Mouse (Mus musculus) intestine, embryonic 14.5 days (tissue): ENCODE results near the gene Amfr. TPM values are rescaled to one million over a fixed set of nuclear protein-coding genes. Genes with fewer than 3 reads are reported as not detected.
A peak's percentile ranks its signal among the peaks of the same experiment; 100 is the strongest.

Experiments used
- ATAC-seq: fragments of 200-750 bp; cut with Nextera tagmentation; replicated peaks from 2 replicates; pipeline ENCODE4 v1.8.0; 2017; ENCODE audit warnings: low read depth, moderate number of reproducible peaks, moderate TSS enrichment, moderate library complexity; ENCODE audit not compliant: low FRiP score, low TSS enrichment
- DNase-seq: peaks from one replicate; pipeline ENCODE4 v3.0.0-alpha.2; 2018; ENCODE audit warnings: low spot score
- H3K27ac ChIP-seq: fragments of 300-500 bp; sonication (generic); 2 replicates; pipeline ENCODE4 v1.5.1; 2014; ENCODE audit warnings: low read depth, mild to moderate bottlenecking, control low read depth
- H3K27me3 ChIP-seq: fragments of 300-500 bp; sonication (generic); replicated peaks from 2 replicates; pipeline ENCODE4 v1.6.1; 2014; ENCODE audit warnings: low read length, control low read depth; ENCODE audit not compliant: control insufficient read depth, insufficient read depth
- H3K36me3 ChIP-seq: fragments of 300-500 bp; sonication (generic); 2 replicates; pipeline ENCODE4 v1.6.1; 2014; ENCODE audit warnings: low read length, control low read depth; ENCODE audit not compliant: control insufficient read depth, insufficient read depth
- H3K4me1 ChIP-seq: fragments of 300-500 bp; sonication (generic); replicated peaks from 2 replicates; pipeline ENCODE4 v1.6.1; 2014; ENCODE audit warnings: low read length, control low read depth, mixed read lengths; ENCODE audit not compliant: control insufficient read depth, insufficient read depth
- H3K4me2 ChIP-seq: fragments of 300-500 bp; sonication (generic); 2 replicates; pipeline ENCODE4 v1.6.1; 2014; ENCODE audit warnings: low read length
- H3K4me3 ChIP-seq: fragments of 300-500 bp; sonication (generic); 2 replicates; pipeline ENCODE4 v1.5.1; 2014; ENCODE audit warnings: low read depth, low read length, control low read depth, mixed read lengths
- H3K9ac ChIP-seq: fragments of 300-500 bp; sonication (generic); 2 replicates; pipeline ENCODE4 v1.6.1; 2014; ENCODE audit warnings: mild to moderate bottlenecking, low read length
- H3K9me3 ChIP-seq: fragments of 300-500 bp; sonication (generic); 2 replicates; pipeline ENCODE4 v1.6.1; 2016; ENCODE audit warnings: low read length, control low read depth; ENCODE audit not compliant: control insufficient read depth
- WGBS: fragments of 180-500 bp; shearing (Covaris S2); extraction: QIAGEN DNeasy Blood & Tissue Kit; methylation state at CpG from one replicate; pipeline ENCODE4 v1.1.7; 2014; 5-methylcytosine and 5-hydroxymethylcytosine counted together
- microRNA-seq: library from miRNA; unstranded; fragments of <30 nt; microRNA quantifications from one replicate; pipeline ENCODE4, GENCODE M21; 2016
- polyA plus RNA-seq: library from polyadenylated mRNA; unstranded; fragments of >200 nt; fragmentation: Nextera tagmentation; extraction: Ambion mirVana; gene quantifications from 2 replicates; pipeline ENCODE4 v1.2.1, GENCODE M21; 2014

Gene Amfr
- polyA plus RNA-seq, 1 experiment from 2014 or later, result 47.8 TPM

- Histone ChIP-seq H3K4me3 (no peak overlapping the region), H3K4me1 (no peaks in the 10 kb centered on the region), H3K27me3 (no peaks in the 10 kb centered on the region), H3K4me2 (no peak overlapping the region), H3K9ac (no peak overlapping the region), H3K36me3 (no peaks in the 10 kb centered on the region), H3K27ac (no peak overlapping the region), H3K9me3 (no peaks in the 10 kb centered on the region)
- DNase-seq (peak; percentile 93), ATAC-seq (peak; percentile 74)
- 16% methylated on average over 6 of the region's 6 CpGs for WGBS
Measured at GRCm38 (mm10) chr8:93932873-93933272, 79.8 kb downstream of the Amfr start.

- Histone ChIP-seq H3K4me1 (no peaks in the 10 kb centered on the region), H3K9ac (no peak overlapping the region), H3K27me3 (no peaks in the 10 kb centered on the region), H3K36me3 (no peaks in the 10 kb centered on the region), H3K27ac (no peak overlapping the region), H3K4me2 (no peak overlapping the region), H3K4me3 (no peak overlapping the region), H3K9me3 (no peaks in the 10 kb centered on the region)
- WGBS, result 84% methylated on average over 6 of the region's 6 CpGs
- no peak for DNase-seq
- ATAC-seq, result no peak
Measured at GRCm38 (mm10) chr8:93931336-93931735, 81.3 kb downstream of the Amfr start.

DNA sequence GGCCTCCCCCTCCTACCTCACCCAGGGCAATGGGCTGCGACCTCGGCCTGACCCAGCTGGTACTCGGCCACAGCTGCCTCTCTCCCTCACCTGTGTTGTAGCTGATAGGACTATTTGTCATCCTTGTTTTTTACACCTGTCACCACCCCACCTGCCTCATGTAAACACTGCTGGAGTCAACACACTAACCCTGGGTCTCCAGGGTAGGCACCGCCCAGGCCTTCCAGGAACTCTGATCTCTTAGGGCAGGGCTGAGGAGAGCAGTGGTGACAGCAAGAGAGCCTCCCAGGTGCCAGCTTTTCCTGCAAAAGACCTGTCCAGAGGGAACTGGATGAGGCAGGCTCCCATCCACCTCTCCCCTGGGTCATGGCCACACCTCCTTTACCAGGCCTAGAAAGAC lies 83.4 kb downstream of the Amfr start:
- no peaks in the 10 kb centered on the region for H3K27me3 ChIP-seq
- no peak for ATAC-seq
- no peaks in the 10 kb centered on the region for H3K36me3 ChIP-seq
- WGBS, result 62% methylated on average over 4 of the region's 4 CpGs
- no peak overlapping the region for H3K27ac ChIP-seq
- no peaks in the 10 kb centered on the region for H3K4me1 ChIP-seq
- no peak overlapping the region for H3K4me3 ChIP-seq
- no peak overlapping the region for H3K9ac ChIP-seq
- H3K4me2 ChIP-seq, result no peak overlapping the region
- no peaks in the 10 kb centered on the region for H3K9me3 ChIP-seq
- DNase-seq, result no peak

DNA sequence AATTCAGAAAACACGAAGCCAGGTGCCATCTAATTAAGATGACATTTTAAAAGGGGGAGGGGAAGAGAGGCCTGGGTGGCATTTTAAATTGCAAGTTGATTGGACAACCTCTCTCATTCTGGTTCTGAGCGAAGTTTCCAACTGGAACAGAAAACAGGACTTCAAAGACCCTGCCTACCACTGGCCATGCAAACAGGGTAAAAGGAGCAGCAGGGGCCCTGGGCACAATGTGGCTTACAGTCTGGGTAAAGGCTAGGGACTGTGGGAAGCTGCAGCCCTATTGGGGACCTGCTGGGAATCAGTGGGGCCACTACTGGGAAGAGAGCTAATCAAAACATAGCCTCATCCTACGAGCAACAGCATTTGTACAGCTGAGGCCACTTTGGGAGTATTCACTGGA lies 87.1 kb downstream of the Amfr start:
- H3K4me1 ChIP-seq, result no peaks in the 10 kb centered on the region
- DNase-seq, result no peak
- no peaks in the 10 kb centered on the region for H3K9me3 ChIP-seq
- 63% methylated on average over 3 of the region's 3 CpGs for WGBS
- H3K4me3 ChIP-seq, result no peak overlapping the region
- no peak overlapping the region for H3K27ac ChIP-seq
- H3K27me3 ChIP-seq, result no peaks in the 10 kb centered on the region
- H3K4me2 ChIP-seq, result no peak overlapping the region
- no peak for ATAC-seq
- H3K36me3 ChIP-seq, result no peaks in the 10 kb centered on the region
- H3K9ac ChIP-seq, result no peak overlapping the region

DNA sequence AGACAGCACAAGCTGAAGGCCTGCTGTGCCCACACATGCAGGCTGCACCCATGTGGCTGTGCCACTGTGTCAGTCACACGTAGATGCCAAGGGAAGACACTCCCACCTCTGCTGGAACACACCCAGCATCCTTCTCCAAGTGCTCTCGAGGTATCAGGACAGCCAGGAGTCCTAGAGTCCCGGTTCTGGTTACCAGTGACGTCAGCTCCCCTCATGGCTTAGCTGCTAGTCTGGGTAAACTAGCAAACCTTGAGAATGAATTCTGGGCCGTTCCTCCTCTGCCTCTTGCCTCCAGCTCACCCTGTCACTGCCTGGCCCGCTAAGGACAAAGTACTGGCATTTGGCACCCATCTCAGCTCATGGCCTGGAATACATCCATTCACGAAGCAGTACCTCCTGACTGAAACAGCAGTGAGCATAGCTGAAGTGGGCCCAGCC lies 88.7 kb downstream of the Amfr start:
- no peak overlapping the region for H3K9ac ChIP-seq
- ATAC-seq (no peak), DNase-seq (no peak)
- H3K9me3 ChIP-seq, result no peaks in the 10 kb centered on the region
- H3K4me3 ChIP-seq, result no peak overlapping the region
- WGBS, result 45% methylated on average over 7 of the region's 7 CpGs
- H3K4me2 ChIP-seq, result no peak overlapping the region
- H3K4me1 ChIP-seq, result peaks cover 5% of the 10 kb centered on the region; the same call in 1 of the 2 replicates
- no peak overlapping the region for H3K27ac ChIP-seq
- no peaks in the 10 kb centered on the region for H3K27me3 ChIP-seq
- no peaks in the 10 kb centered on the region for H3K36me3 ChIP-seq

Small RNA genes lying within 50 kb of the gene (microRNA-seq; reads per million reads assigned to microRNA genes)
- not detected for gene Gm24159

Other genes starting within 250 kb of the Amfr start
- gene Gnao1, start 202.9 kb downstream of the Amfr start, polyA plus RNA-seq, result 14.3 and 14.8 TPM in 2 replicates
- 128 and 141 TPM in 2 replicates for gene Nudt21, start 24.2 kb upstream of the Amfr start, polyA plus RNA-seq
- 13.4 and 17.1 TPM in 2 replicates for gene Ogfod1, start 24.4 kb upstream of the Amfr start, polyA plus RNA-seq
- gene Bbs2, start 86.1 kb upstream of the Amfr start, polyA plus RNA-seq, result 12.2 and 13.2 TPM in 2 replicates
- gene Mt4, start 124.4 kb upstream of the Amfr start, polyA plus RNA-seq, result 1.3 TPM in 1 of 2 replicates, not detected in the other
- 8.0 and 8.7 TPM in 2 replicates for gene Mt3, start 139.8 kb upstream of the Amfr start, polyA plus RNA-seq
- gene Mt2, start 159.8 kb upstream of the Amfr start, polyA plus RNA-seq, result 104 and 155 TPM in 2 replicates
- 473 and 778 TPM in 2 replicates for gene Mt1, start 166.2 kb upstream of the Amfr start, polyA plus RNA-seq
- gene Nup93, start 201.7 kb upstream of the Amfr start, polyA plus RNA-seq, result 90.0 and 98.1 TPM in 2 replicates